Mouse (Mus musculus) kidney, adult 18-20 months (tissue): ENCODE results near the gene Tnk1.

Experiments used
- DNase-seq: peaks from one replicate; pipeline ENCODE4 v3.0.0; 2021

Gene Tnk1

GRCm38 (mm10) chr11:69801379-69801977, 57.1 kb downstream of the Tnk1 start, which contains the start of gene Fgf11:
Gene Fgf11, minus strand, starts transcription at chr11:69801857.
- no peak for DNase-seq
